Mouse (Mus musculus): ENCODE measurements around the gene Ugt1a8. TPM values are rescaled to one million over a fixed set of nuclear protein-coding genes. Genes with fewer than 3 reads are reported as not detected.
A peak's percentile ranks its signal among the peaks of the same experiment; 100 is the strongest.
"Not testable (repeated sequence)": the region's sequence is repeated elsewhere in the genome, so short reads cannot be mapped to it uniquely, and the experiment has no call there.

The Ugt1a8 gene
- polyA plus RNA-seq, 1 experiment from 2014 or later, result not detected

DNA sequence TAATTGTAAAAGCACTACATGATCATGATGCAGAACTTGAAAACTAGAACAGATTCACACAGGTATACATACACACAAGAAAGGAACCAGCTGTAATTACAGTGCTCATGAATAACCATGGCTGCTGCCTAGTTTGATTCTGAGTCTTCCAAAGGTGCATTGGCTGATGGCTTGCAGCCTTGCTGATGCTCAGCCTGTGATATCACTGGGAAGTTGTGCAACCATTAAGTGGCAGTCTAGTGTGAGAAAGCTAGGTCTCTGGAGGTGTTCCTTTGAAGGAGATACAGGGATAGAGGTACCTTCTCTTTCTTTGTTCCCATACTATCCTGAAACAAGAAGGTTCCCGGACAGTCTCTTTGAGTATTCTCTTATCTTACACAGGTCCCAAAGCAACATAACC is 131.4 kb downstream of the Ugt1a8 start:
- Histone ChIP-seq H3K36me3 (replicated peaks) (no peaks in the 10 kb centered on the region), H3K27ac (replicated peaks) (no peak overlapping the region), H3K9me3 (peaks cover 21% of the 10 kb centered on the region), H3K4me3 (no peak overlapping the region), H3K4me1 (no peaks in the 10 kb centered on the region), H3K27me3 (replicated peaks; ENCODE audit: low read depth, poor library complexity, severe bottlenecking) (no peaks in the 10 kb centered on the region)
- DNase-seq (ENCODE audit: low spot score), result no peak
- WGBS, result 21% methylated on average over 1 of the region's 1 CpGs

DNA sequence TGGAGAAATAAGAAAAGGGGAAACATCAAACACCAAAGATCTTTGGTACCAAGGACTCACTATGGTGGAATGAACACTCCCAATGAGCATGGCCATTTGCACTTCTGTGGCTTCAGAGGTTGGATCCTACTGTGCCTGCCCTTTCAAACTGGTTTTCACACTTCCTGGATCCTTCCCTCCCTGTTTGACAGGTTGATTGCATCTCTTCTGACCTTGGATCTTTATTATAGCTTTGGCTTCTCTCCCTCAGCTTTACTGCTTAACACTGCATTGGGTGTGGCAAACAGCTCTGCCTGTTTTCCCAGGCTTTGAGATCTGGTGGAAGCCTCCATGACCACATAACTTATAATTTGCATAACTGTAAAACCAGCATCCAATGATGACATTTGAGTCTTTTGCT is 132.7 kb downstream of the Ugt1a8 start:
- Histone ChIP-seq H3K4me1 (no peaks in the 10 kb centered on the region), H3K27ac (replicated peaks) (no peak overlapping the region), H3K9me3 (peaks cover 10% of the 10 kb centered on the region), H3K4me3 (no peak overlapping the region), H3K27me3 (replicated peaks; ENCODE audit: low read depth, poor library complexity, severe bottlenecking) (no peaks in the 10 kb centered on the region), H3K36me3 (replicated peaks) (no peaks in the 10 kb centered on the region)
- no peak for DNase-seq (ENCODE audit: low spot score)

GRCm38 (mm10) chr1:88222216-88222615 is 134.6 kb downstream of the Ugt1a8 start:
- no peak overlapping the region for H3K27ac ChIP-seq (replicated peaks)
- WGBS, result 56% methylated on average over 2 of the region's 2 CpGs
- H3K36me3 ChIP-seq (replicated peaks), result no peaks in the 10 kb centered on the region
- H3K4me1 ChIP-seq, result no peaks in the 10 kb centered on the region
- DNase-seq (ENCODE audit: low spot score), result no peak
- no peaks in the 10 kb centered on the region for H3K27me3 ChIP-seq (replicated peaks; ENCODE audit: low read depth, poor library complexity, severe bottlenecking)
- H3K9me3 ChIP-seq, result peaks cover 20% of the 10 kb centered on the region
- H3K4me3 ChIP-seq, result no peak overlapping the region

DNA sequence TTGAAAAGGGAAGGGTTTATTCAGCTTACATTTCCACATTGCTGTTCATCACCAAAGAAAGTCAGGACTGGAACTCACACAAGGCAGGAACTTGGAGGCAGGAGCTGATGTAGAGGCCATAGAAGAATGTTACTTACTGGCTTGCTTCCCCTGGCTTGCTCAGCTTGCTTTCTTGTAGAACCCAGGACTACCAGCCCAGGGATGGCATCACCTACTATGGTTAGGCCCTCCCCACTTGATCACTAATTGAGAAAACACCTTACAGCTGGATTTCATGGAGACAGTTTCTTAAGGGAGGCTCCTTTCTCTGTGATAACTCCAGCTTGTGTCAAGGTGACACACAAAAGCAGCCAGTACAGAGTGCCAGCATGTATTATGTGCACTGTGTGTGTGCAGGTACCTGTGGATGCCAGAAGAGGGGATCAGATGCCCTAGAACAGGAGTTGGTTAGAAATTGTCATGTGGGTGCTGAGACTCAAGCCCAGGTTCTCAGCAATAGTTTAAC is 135.4 kb downstream of the Ugt1a8 start:
- H3K9me3 ChIP-seq, result peaks cover 28% of the 10 kb centered on the region
- not testable (repeated sequence) for H3K4me3 ChIP-seq; H3K27ac ChIP-seq (replicated peaks); H3K4me1 ChIP-seq; H3K36me3 ChIP-seq (replicated peaks); H3K27me3 ChIP-seq (replicated peaks; ENCODE audit: low read depth, poor library complexity, severe bottlenecking)
- DNase-seq (ENCODE audit: low spot score), result peak; percentile 11

- WGBS, result 63% methylated on average over 1 of the region's 1 CpGs
- Histone ChIP-seq H3K27ac (replicated peaks) (no peak overlapping the region), H3K36me3 (replicated peaks) (no peaks in the 10 kb centered on the region), H3K4me1 (no peaks in the 10 kb centered on the region), H3K27me3 (replicated peaks; ENCODE audit: low read depth, poor library complexity, severe bottlenecking) (no peaks in the 10 kb centered on the region), H3K4me3 (no peak overlapping the region), H3K9me3 (peaks cover 34% of the 10 kb centered on the region)
- peak; percentile 15 for DNase-seq (ENCODE audit: low spot score)
Observed at GRCm38 (mm10) chr1:88223591-88223990, 136.0 kb downstream of the Ugt1a8 start.

DNA sequence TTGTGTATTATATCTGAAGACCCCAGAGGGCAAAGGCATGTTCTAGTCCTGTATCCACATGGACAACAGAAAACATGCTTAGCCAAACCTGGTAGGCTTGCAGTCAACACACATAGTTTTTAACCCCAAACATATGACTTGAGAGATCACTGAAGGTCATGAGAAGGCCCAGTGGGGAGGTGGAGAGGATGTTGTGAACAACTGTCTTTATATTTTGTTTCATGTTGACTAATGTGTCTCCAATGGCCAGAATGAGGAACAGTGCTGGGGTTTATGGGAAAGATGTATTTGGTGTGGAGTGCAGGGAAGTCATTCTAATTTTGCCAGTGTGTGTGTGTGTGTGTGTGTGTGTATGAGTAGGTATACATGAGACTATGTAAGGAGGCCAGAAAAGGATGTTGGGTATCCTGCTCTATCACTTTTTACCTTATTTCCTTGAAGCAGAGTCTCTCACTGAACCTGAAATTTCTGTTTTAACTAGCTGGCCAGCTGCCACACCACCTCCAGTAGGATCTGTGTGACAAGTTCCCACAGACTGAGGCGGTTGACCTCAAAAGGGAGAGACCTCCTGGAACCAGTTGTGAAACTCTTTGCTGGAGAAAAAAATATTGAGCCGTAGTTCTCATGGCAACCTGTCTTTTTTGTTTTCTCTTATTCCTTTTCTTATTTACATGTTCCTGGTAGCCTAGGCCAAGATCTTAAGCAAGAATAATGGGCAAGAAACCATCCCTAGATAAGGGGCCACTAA is 136.6 kb downstream of the Ugt1a8 start:
- H3K36me3 ChIP-seq (replicated peaks), result no peaks in the 10 kb centered on the region
- 73% methylated on average over 2 of the region's 2 CpGs for WGBS

GRCm38 (mm10) chr1:88225301-88225700 is 137.7 kb downstream of the Ugt1a8 start:
- H3K4me3 ChIP-seq; DNase-seq (ENCODE audit: low spot score); H3K4me1 ChIP-seq; H3K27me3 ChIP-seq (replicated peaks; ENCODE audit: low read depth, poor library complexity, severe bottlenecking); H3K27ac ChIP-seq (replicated peaks); H3K36me3 ChIP-seq (replicated peaks): not testable (repeated sequence)
- WGBS, result 37% methylated on average over 2 of the region's 2 CpGs
- H3K9me3 ChIP-seq, result peaks cover 51% of the 10 kb centered on the region

More for the DNA sequence above, 136.6 kb downstream of the Ugt1a8 start:
- peaks cover 40% of the 10 kb centered on the region for H3K9me3 ChIP-seq
- no peak for DNase-seq (ENCODE audit: low spot score)
- H3K4me3 ChIP-seq, result no peak overlapping the region
- H3K4me1 ChIP-seq, result no peaks in the 10 kb centered on the region
- no peak overlapping the region for H3K27ac ChIP-seq (replicated peaks)
- H3K27me3 ChIP-seq (replicated peaks; ENCODE audit: low read depth, poor library complexity, severe bottlenecking), result no peaks in the 10 kb centered on the region

DNA sequence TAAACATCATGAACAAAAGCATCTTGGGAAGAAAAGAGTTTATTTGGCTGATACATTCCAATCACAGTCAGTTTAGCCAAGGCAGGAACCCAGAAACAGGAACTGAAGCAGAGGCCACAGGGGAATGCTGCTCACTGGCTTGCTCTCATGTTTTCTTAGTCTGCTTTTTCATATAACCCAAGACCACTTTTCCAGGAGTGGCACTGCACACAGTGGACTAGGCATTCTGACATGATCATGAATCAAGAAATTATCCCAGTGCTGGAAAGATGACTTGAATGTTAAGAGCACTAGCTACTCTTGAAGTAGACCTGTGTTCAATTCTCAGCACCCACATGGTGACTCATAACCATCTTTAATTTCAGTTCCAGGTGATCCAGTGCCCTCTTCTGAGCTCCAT is 138.1 kb downstream of the Ugt1a8 start:
- no peaks in the 10 kb centered on the region for H3K36me3 ChIP-seq (replicated peaks)
- H3K9me3 ChIP-seq, result peaks cover 55% of the 10 kb centered on the region
- no peak overlapping the region for H3K4me3 ChIP-seq
- H3K27ac ChIP-seq (replicated peaks), result no peak overlapping the region
- DNase-seq (ENCODE audit: low spot score), result no peak
- no peaks in the 10 kb centered on the region for H3K4me1 ChIP-seq
- H3K27me3 ChIP-seq (replicated peaks; ENCODE audit: low read depth, poor library complexity, severe bottlenecking), result no peaks in the 10 kb centered on the region

- H3K9me3 ChIP-seq, result peaks cover 66% of the 10 kb centered on the region
- H3K27ac ChIP-seq (replicated peaks), result no peak within 1 kb of the TSS
- H3K36me3 ChIP-seq (replicated peaks), result no peaks in the 10 kb centered on the region
- no peaks in the 10 kb centered on the region for H3K4me1 ChIP-seq
- no peaks in the 10 kb centered on the region for H3K27me3 ChIP-seq (replicated peaks; ENCODE audit: low read depth, poor library complexity, severe bottlenecking)
- WGBS, result 60% methylated on average over 5 of the region's 5 CpGs
- no peak for DNase-seq (ENCODE audit: low spot score)
- no peak within 1 kb of the TSS for H3K4me3 ChIP-seq
Observed at GRCm38 (mm10) chr1:88226670-88227379, 139.2 kb downstream of the Ugt1a8 start, which contains the start of gene Mroh2a. TSS of gene Mroh2a (plus strand) at chr1:88226986.

GRCm38 (mm10) chr1:88227482-88227881 is 139.9 kb downstream of the Ugt1a8 start:
- no peaks in the 10 kb centered on the region for H3K4me1 ChIP-seq
- H3K27ac ChIP-seq (replicated peaks), result no peak overlapping the region
- 60% methylated on average over 2 of the region's 2 CpGs for WGBS
- H3K9me3 ChIP-seq, result peaks cover 73% of the 10 kb centered on the region
- H3K36me3 ChIP-seq (replicated peaks), result no peaks in the 10 kb centered on the region
- no peak overlapping the region for H3K4me3 ChIP-seq
- H3K27me3 ChIP-seq (replicated peaks; ENCODE audit: low read depth, poor library complexity, severe bottlenecking), result no peaks in the 10 kb centered on the region
- no peak for DNase-seq (ENCODE audit: low spot score)

DNA sequence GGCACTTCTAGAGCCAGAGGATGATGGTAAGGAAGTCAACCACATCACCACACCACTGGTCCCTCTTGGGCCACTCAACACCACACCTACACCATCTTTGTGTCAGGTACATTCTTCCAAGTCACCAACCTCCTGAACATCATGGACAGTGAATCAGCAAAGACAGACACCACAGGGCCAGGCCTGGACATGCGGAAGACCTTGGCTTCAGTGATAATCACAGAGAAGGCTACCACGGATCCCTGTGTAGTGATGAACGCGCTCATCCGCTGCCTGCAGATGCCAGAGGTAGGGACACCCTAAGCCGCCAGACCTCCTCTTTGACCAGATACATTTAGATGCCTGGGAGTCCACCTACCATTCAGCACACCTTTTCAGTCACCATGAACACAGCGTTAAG is 140.5 kb downstream of the Ugt1a8 start:
- Histone ChIP-seq H3K4me1 (no peaks in the 10 kb centered on the region), H3K9me3 (peaks cover 79% of the 10 kb centered on the region), H3K27me3 (replicated peaks; ENCODE audit: low read depth, poor library complexity, severe bottlenecking) (no peaks in the 10 kb centered on the region), H3K4me3 (no peak overlapping the region), H3K27ac (replicated peaks) (no peak overlapping the region), H3K36me3 (replicated peaks) (no peaks in the 10 kb centered on the region)
- no peak for DNase-seq (ENCODE audit: low spot score)
- WGBS, result 70% methylated on average over 7 of the region's 7 CpGs

DNA sequence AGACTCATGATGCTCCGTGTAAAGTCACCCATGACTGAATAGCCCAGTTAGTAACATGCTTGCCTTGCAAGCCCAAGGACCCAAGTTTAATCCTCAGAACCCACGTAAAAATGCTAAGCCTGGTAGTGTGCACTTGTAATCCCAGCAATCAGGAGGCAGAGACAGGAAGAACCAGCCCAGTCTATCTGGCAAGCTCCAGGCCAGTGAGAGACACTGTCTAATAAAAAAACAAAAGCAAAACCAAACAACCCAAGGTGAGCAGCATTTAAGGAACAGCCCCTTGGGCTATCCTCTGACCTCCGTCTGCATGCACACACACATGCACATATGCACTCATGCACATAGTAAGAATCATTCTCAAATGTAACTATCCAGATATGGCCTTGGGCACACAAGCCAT is 142.0 kb downstream of the Ugt1a8 start:
- Histone ChIP-seq H3K36me3 (replicated peaks) (no peaks in the 10 kb centered on the region), H3K27me3 (replicated peaks; ENCODE audit: low read depth, poor library complexity, severe bottlenecking) (no peaks in the 10 kb centered on the region), H3K4me3 (no peak overlapping the region), H3K27ac (replicated peaks) (no peak overlapping the region), H3K9me3 (peaks cover 93% of the 10 kb centered on the region), H3K4me1 (no peaks in the 10 kb centered on the region)
- no peak for DNase-seq (ENCODE audit: low spot score)
- 84% methylated on average over 3 of the region's 3 CpGs for WGBS

DNA sequence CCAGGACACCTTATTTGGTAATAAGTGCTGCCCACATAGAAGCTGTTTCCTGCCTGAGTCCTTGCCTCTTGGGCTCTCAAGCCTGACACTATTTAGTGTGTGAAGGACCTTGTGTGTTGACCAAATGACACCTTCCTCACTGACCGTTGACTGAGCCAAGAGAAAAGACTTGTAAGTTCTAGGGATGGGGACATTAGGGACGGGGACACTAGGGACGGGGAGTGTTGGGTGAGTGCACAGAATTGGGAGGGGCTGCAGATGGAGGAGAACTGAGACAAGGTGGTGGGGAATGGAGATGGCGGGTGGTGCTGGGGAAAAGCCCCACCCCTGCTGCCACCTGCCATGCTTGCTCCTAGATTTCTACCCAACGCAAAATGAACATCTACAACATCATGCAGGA is 142.4 kb downstream of the Ugt1a8 start:
- Histone ChIP-seq H3K9me3 (peaks cover 98% of the 10 kb centered on the region), H3K27ac (replicated peaks) (no peak overlapping the region), H3K4me1 (no peaks in the 10 kb centered on the region), H3K4me3 (no peak overlapping the region), H3K36me3 (replicated peaks) (no peaks in the 10 kb centered on the region), H3K27me3 (replicated peaks; ENCODE audit: low read depth, poor library complexity, severe bottlenecking) (no peaks in the 10 kb centered on the region)
- 89% methylated on average over 5 of the region's 5 CpGs for WGBS
- DNase-seq (ENCODE audit: low spot score), result no peak

Measured in embryonic facial prominence, embryonic 10.5 days (tissue).